Mouse (Mus musculus): ENCODE data around the gene Six3.

DNA sequence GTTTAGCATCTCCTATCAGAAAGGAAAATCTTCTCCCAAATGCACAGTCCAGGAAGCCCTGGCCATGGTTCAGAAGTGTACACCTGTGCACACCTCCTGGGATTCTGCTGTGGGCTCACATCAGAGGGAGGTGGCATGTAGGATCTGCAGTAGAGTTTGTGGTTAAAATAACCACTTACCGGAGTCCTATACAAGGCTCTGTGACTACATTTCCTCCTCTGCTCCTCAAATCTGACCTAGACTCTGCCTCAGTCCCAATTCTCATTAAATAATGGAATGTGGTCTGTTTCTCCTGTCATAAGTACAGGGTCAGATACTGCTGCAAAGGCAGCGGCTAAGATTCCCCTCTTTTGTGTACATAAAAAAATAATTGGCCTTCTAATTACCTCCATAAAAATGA lies 50.8 kb downstream of the Six3 start:
- TF ChIP-seq CTCF (IDR thresholded peaks at IDR 0.05; ENCODE audit: low read depth) = no peak
- TF ChIP-seq EP300 (optimal IDR thresholded peaks at IDR 0.05) = no peak

All from stomach, postnatal 0 days (tissue).